Mouse (Mus musculus): ENCODE results near the gene Rfx5.
"Not testable (repeated sequence)": the region's sequence is repeated elsewhere in the genome, so short reads cannot be mapped to it uniquely, and the experiment has no call there.

Rfx5 gene

DNA sequence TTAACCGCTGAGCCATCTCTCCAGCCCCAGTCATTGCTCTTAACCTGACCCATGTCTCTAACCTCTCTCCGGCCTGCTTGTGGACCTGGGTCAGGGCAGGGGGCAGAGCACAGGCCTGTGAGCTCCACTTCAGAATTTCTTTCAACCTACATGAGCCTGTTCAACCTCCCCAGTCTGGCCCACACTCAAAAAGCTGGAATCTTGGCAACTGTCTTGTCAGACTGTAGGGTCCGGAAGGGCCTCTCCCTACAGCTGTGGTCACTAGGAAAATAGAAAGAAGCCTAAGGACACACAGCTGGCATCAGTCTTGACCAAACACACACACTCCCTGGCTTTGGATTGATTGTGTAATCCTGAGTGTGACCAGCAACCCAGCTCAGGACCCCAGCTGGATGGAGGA is 18.5 kb upstream of the Rfx5 start:
- not testable (repeated sequence) for ATAC-seq (ENCODE audit: low TSS enrichment)

GRCm38 (mm10) chr3:94936147-94936546 is 17.7 kb upstream of the Rfx5 start:
- not testable (repeated sequence) for ATAC-seq (ENCODE audit: low TSS enrichment)

DNA sequence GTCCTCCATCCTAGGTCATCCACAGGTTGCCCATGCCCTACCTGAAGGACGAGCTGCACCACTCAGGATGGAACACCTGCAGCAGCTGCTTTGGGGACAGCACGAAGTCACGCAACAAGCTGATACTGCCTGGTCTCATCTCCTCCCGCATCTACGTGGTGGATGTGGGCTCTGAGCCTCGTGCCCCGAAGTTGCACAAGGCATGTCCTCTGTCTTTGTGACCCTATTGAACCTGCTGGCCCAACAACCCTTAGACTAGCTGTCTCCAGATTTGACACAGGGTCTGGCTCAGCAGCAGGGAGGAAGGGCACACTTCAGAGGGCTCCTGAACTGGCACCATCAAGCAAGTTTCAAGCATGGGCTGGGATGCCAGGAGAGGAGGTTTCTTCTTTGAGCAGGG is 16.7 kb upstream of the Rfx5 start:
- ATAC-seq (ENCODE audit: low TSS enrichment), result not testable (repeated sequence)

- not testable (repeated sequence) for ATAC-seq (ENCODE audit: low TSS enrichment)
Observed at GRCm38 (mm10) chr3:94940033-94940432, 13.8 kb upstream of the Rfx5 start.

DNA sequence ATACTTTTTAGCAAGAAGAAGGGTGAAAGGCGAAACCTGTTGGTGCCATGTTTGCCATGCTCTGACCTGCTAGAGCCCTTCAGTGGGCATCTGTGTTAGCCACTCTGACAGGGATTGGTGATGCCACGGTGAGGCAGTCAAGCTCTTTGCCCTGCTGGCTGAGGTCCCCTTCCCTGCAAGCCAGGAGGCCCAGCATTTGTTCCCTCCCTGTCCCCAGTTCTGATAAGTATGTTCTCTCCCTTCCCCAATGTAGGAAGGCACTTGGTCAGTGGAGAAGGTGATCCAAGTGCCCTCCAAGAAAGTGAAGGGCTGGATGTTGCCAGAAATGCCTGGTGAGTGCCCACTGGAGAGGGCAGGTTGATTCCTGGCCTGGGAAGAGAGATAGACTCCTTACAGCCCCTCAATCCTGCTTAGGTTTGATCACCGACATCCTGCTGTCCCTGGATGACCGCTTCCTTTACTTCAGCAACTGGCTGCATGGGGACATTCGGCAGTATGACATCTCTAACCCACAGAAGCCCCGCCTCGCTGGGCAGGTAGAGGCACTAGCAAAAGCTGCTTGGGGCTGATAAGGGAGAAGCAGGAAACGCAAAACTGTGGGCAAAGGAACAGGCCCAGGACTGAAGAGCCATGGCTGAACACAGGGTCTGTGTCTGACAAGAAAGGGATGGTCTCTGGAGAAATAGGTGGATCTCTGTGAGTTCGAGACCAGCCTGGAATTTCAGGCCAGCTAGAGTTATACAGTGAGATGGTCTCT is 11.5 kb upstream of the Rfx5 start:
- ATAC-seq (ENCODE audit: low TSS enrichment), result not testable (repeated sequence)

- ATAC-seq (ENCODE audit: low TSS enrichment), result peak; percentile 65; the same call in 1 of the 2 replicates
Observed at GRCm38 (mm10) chr3:94943706-94944105, 10.2 kb upstream of the Rfx5 start.

GRCm38 (mm10) chr3:94948066-94948614 is 5.7 kb upstream of the Rfx5 start:
- ATAC-seq (ENCODE audit: low TSS enrichment), result no peak

DNA sequence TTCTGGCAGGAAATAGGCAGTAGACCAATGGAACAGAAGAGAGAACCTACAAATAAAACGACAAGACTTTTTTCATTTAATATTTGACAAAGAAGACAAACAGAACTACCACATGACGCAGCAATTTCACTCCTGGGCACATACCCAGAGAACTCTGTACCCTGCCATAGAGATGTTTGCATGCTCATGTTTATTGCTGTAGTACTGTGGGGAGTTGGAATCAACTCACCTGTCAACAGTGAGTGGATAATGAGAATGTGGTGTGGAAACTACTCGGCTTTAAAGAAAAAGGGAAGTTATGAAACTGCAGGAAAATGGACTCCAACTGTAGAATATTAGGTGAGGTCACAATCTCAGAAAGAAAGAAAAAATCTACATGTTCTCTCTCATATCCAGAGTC is 4.2 kb upstream of the Rfx5 start:
- ATAC-seq (ENCODE audit: low TSS enrichment), result no peak

GRCm38 (mm10) chr3:94952806-94953205 is 1.1 kb upstream of the Rfx5 start:
- no peak for ATAC-seq (ENCODE audit: low TSS enrichment)

DNA sequence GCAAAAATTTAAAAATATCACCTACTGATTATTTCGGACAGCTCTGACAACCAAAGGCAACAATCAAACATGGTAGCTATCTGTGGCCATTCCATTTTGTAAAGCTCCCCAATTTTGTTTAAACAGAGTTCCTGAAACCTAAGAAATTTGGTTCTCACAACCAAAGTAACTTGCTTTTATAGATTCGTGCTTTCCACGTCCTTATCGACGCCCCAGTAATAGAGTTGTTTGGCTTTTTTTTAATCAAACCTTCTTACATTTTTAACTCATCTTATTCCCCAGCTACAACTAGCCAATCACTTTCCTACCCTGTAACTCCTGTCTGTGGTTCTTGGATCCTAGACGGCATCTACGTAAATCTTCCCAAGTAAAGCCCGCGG is 501 bp upstream of the Rfx5 start:
- no peak for ATAC-seq (ENCODE audit: low TSS enrichment)

DNA sequence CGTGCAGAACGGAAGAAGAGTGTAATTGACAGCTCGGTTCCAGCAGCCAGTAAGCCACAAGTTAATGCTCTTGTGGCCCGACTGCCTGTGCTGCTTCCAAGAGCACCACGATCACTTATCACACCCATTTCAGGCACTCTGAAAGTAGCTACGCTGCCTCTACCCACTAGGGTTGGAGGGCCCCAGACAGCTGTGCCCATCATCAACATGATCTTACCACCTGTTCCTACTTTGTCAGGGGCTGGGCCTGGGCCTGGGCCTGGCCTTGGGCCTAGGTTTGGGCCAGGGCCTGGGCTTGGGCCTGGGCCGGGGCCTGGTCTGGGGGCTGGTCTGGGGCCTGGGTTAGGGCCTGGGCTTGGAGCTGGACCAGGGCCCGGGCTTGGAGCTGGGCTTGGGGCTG is 4.4 kb downstream of the Rfx5 start:
- no peak for ATAC-seq (ENCODE audit: low TSS enrichment)

GRCm38 (mm10) chr3:94959871-94960270 is 6.0 kb downstream of the Rfx5 start:
- ATAC-seq (ENCODE audit: low TSS enrichment), result no peak

DNA sequence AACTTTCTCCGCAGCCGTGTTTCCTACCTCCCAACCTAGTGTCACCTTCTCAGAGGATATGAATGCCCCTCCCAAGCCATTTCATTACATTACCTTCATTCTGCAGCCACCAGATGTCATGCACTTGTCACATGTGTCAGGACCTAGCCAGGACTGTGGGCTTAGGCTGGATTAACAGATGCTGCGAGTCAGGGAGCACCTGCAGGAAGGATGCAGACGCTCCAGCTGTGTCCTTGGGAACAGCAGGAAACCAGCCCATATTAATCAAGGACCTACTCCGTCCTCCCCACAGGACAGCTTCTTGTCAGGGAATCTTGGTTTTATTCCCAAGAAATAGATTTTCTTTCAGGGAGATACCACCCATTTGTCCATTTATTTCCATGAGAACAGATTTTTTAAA is 6.4 kb downstream of the Rfx5 start:
- no peak for ATAC-seq (ENCODE audit: low TSS enrichment)

DNA sequence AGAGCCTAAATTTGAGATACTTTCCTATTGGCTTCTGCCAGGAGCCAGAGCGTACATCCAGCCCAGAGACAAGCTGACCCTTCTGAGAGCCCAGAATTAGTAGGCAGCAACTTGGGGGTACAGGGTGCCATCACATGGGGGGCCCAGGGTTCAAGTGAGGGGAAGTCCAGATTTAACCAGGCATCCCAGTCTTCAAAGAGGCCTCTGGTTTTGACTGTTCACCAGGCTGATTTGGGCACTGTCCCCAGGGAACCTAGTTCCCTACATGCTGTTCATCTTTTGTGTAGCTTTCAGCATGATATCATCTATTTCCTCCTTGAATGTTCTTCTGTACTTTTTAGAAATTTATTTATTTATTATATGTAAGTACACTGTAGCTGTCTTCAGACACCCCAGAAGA is 11.1 kb downstream of the Rfx5 start:
- ATAC-seq (ENCODE audit: low TSS enrichment), result no peak

- no peak for ATAC-seq (ENCODE audit: low TSS enrichment)
Observed at GRCm38 (mm10) chr3:94965878-94966277, 12.0 kb downstream of the Rfx5 start.

GRCm38 (mm10) chr3:94972552-94972951 is 18.7 kb downstream of the Rfx5 start:
- ATAC-seq (ENCODE audit: low TSS enrichment), result no peak

DNA sequence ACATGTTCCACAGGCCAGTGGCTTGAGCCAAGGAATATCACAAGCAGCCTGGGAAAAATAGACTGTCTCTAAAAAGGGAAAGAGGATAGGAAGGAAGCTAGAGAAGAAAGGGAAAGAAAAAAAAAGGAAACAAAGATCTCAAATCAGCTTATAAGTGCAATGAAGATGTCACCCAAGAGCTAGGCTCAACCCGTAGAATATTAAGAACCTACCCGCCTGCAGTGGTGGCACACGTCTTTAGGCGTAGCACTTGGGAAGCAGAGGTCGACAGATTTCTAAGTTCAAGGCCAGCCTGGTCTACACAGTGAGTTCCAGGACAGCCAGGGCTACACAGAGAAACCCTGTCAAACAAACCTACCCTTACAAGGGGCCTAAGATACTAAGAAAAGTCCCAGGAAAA is 19.7 kb downstream of the Rfx5 start:
- no peak for ATAC-seq (ENCODE audit: low TSS enrichment)

GRCm38 (mm10) chr3:94974026-94974527 is 20.2 kb downstream of the Rfx5 start:
- peak; percentile 15; the same call in 1 of the 2 replicates for ATAC-seq (ENCODE audit: low TSS enrichment)

DNA sequence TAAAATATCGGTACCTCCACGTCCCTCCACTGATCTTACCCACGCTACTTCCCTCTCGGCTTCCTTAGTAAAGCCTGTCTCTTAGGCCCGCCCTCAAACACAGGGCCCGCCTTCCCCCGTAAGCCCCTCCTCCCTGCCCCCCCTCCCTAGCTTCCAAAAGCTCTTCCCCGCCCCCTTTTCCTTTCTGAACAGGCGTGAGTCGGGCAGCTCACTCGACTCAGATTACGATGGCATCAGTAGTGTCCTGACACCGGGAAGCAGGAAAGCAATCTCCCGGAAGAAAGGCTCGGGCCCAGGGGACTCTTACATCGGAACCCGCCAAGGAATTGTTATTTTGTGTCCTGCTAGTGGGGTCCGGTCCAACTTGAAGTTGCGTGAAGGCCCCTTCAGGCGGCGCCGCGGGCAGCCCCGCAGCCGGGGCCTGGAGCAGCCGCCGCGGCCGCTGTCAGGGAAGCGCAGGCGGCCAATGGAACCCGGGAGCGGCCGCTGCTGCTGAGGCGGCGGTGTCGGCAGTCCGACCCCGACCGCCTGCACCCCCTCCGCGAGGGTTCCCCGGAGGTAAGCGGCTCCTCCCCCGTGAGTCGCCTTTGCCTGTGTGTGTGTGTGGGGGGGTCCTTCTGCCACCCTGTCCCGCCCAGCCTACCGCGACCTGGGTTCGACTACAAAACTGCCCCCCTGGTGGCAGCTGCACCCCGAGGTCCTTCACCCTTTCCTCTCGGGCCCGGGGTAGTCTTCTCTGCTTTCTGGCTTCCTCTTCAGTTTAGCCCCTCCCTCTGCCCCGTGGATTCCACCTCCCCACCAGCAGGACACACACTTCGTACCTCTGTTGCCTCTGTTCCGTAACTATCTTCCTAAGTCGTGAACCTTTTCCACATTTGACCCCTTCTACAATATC is 20.9 kb downstream of the Rfx5 start, which contains the start of gene Pi4kb:
Pi4kb (plus strand) TSS at position 204 of the 895 bp plus-strand sequence.
- peak; percentile 87 for ATAC-seq (ENCODE audit: low TSS enrichment)

DNA sequence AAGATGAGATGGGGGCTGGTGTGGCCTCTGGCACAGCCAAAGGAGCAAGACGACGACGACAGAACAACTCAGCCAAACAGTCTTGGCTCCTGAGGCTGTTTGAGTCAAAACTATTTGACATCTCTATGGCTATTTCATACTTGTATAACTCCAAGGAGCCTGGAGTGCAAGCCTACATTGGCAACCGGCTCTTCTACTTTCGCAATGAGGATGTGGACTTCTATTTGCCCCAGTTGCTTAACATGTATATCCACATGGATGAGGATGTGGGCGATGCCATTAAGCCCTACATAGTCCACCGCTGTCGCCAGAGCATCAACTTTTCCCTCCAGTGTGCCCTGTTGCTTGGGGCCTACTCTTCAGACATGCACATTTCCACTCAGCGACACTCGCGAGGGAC is 30.4 kb downstream of the Rfx5 start:
- ATAC-seq (ENCODE audit: low TSS enrichment), result no peak

GRCm38 (mm10) chr3:94985513-94985912 is 31.6 kb downstream of the Rfx5 start:
- ATAC-seq (ENCODE audit: low TSS enrichment), result no peak

GRCm38 (mm10) chr3:94987578-94987977 is 33.7 kb downstream of the Rfx5 start:
- peak; percentile 58 for ATAC-seq (ENCODE audit: low TSS enrichment)
